Mouse (Mus musculus) midbrain, embryonic 13.5 days (tissue): ENCODE measurements around the gene Cnnm3. TPM values are rescaled to one million over a fixed set of nuclear protein-coding genes. Genes with fewer than 3 reads are reported as not detected.
"Not testable (repeated sequence)": the region's sequence is repeated elsewhere in the genome, so short reads cannot be mapped to it uniquely, and the experiment has no call there.

Experiments
- ATAC-seq: fragments of 200-750 bp; cut with Nextera tagmentation; 2 replicates; pipeline ENCODE4 v1.8.0; 2017; ENCODE audit warnings: mild to moderate bottlenecking, moderate TSS enrichment, moderate library complexity
- H3K27ac ChIP-seq: fragments of 300-500 bp; sonication (generic); 2 replicates; pipeline ENCODE4 v1.5.1; 2015; ENCODE audit warnings: inconsistent platforms, mild to moderate bottlenecking, moderate library complexity
- H3K27me3 ChIP-seq: fragments of 300-500 bp; sonication (generic); 2 replicates; pipeline ENCODE4 v1.6.1; 2015; ENCODE audit warnings: mild to moderate bottlenecking, inconsistent platforms
- H3K36me3 ChIP-seq: fragments of 300-500 bp; sonication (generic); 2 replicates; pipeline ENCODE4 v1.6.1; 2015; ENCODE audit warnings: mild to moderate bottlenecking, inconsistent platforms
- H3K4me1 ChIP-seq: fragments of 300-500 bp; sonication (generic); replicated peaks from 2 replicates; pipeline ENCODE4 v1.6.1; 2015; ENCODE audit warnings: inconsistent platforms
- H3K4me2 ChIP-seq: fragments of 300-500 bp; sonication (generic); replicated peaks from 2 replicates; pipeline ENCODE4 v1.6.1; 2015; ENCODE audit warnings: moderate library complexity, mild to moderate bottlenecking, inconsistent platforms
- H3K4me3 ChIP-seq: fragments of 300-500 bp; sonication (generic); replicated peaks from 2 replicates; pipeline ENCODE4 v1.5.1; 2015; ENCODE audit warnings: mild to moderate bottlenecking, inconsistent platforms
- H3K9ac ChIP-seq: fragments of 300-500 bp; sonication (generic); replicated peaks from 2 replicates; pipeline ENCODE4 v1.6.1; 2015; ENCODE audit warnings: mild to moderate bottlenecking, inconsistent platforms
- H3K9me3 ChIP-seq: fragments of 300-500 bp; sonication (generic); 2 replicates; pipeline ENCODE4 v1.6.1; 2016; ENCODE audit warnings: mild to moderate bottlenecking, inconsistent platforms
- WGBS: fragments of 180-500 bp; shearing (Covaris S2); methylation state at CpG from one replicate; pipeline ENCODE4 v1.1.7; 2015; 5-methylcytosine and 5-hydroxymethylcytosine counted together
- polyA plus RNA-seq: library from polyadenylated mRNA; unstranded; fragments of >200 nt; fragmentation: Nextera tagmentation; extraction: Ambion mirVana; gene quantifications from 2 replicates; pipeline ENCODE4 v1.2.1, GENCODE M21; 2015

Gene Cnnm3
- polyA plus RNA-seq, 1 experiment from 2014 or later, result 4.8 TPM

GRCm38 (mm10) chr1:36529274-36529673 is 17.6 kb downstream of the Cnnm3 start:
- H3K9me3 ChIP-seq, result no peaks in the 10 kb centered on the region
- 97% methylated on average over 4 of the region's 4 CpGs for WGBS
- no peak overlapping the region for H3K4me3 ChIP-seq
- peaks cover 17% of the 10 kb centered on the region for H3K4me1 ChIP-seq
- no peak overlapping the region for H3K27ac ChIP-seq
- H3K9ac ChIP-seq, result no peak overlapping the region
- ATAC-seq, result no peak
- H3K4me2 ChIP-seq, result no peak overlapping the region
- no peaks in the 10 kb centered on the region for H3K27me3 ChIP-seq
- H3K36me3 ChIP-seq, result peaks cover 24% of the 10 kb centered on the region

- no peak for ATAC-seq
- no peak overlapping the region for H3K4me3 ChIP-seq
- no peaks in the 10 kb centered on the region for H3K9me3 ChIP-seq
- H3K9ac ChIP-seq, result no peak overlapping the region
- no peak overlapping the region for H3K4me2 ChIP-seq
- 92% methylated on average over 4 of the region's 4 CpGs for WGBS
- H3K36me3 ChIP-seq, result peaks cover 18% of the 10 kb centered on the region
- no peak overlapping the region for H3K27ac ChIP-seq
- peaks cover 17% of the 10 kb centered on the region for H3K4me1 ChIP-seq
- H3K27me3 ChIP-seq, result no peaks in the 10 kb centered on the region
These were observed 18.2 kb downstream of the Cnnm3 start for GRCm38 (mm10) chr1:36529875-36530274.

DNA sequence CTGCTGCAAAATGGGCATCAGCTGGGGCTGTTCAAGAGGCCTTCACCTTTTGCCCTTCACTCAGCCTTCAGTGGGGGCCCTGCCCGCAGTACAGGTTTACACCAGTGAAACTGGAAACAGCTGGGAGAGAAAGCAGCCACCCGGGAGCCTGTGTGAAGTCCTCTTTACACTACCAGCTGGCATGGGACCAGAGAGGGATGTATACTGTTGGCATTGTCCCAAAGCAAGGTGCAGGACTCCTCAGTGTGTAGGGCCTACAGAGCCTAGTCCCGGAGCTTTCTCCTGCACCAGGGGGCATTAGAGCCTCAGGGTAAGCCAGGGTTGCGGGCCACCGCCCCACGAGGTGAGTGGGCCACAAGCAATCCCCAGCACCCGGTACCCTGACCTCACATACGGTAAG is 18.8 kb downstream of the Cnnm3 start:
- Histone ChIP-seq H3K4me2 (no peak overlapping the region), H3K27ac (no peak overlapping the region), H3K36me3 (peaks cover 12% of the 10 kb centered on the region), H3K4me1 (peaks cover 17% of the 10 kb centered on the region), H3K9ac (no peak overlapping the region), H3K4me3 (no peak overlapping the region), H3K27me3 (no peaks in the 10 kb centered on the region), H3K9me3 (no peaks in the 10 kb centered on the region)
- no peak for ATAC-seq
- WGBS, result 86% methylated on average over 8 of the region's 8 CpGs

GRCm38 (mm10) chr1:36530962-36531361 is 19.3 kb downstream of the Cnnm3 start:
- H3K36me3 ChIP-seq, result peaks cover 7% of the 10 kb centered on the region
- 92% methylated on average over 7 of the region's 7 CpGs for WGBS
- H3K9me3 ChIP-seq, result no peaks in the 10 kb centered on the region
- ATAC-seq, result no peak
- H3K27me3 ChIP-seq, result no peaks in the 10 kb centered on the region
- H3K4me3 ChIP-seq, result no peak overlapping the region
- peaks cover 17% of the 10 kb centered on the region for H3K4me1 ChIP-seq
- no peak overlapping the region for H3K9ac ChIP-seq
- H3K4me2 ChIP-seq, result no peak overlapping the region
- no peak overlapping the region for H3K27ac ChIP-seq

- Histone ChIP-seq H3K36me3 (peaks cover 3% of the 10 kb centered on the region; the same call in 1 of the 2 replicates), H3K9ac (no peak overlapping the region), H3K4me3 (no peak overlapping the region), H3K4me1 (peaks cover 17% of the 10 kb centered on the region), H3K4me2 (no peak overlapping the region), H3K27me3 (no peaks in the 10 kb centered on the region), H3K9me3 (no peaks in the 10 kb centered on the region), H3K27ac (no peak overlapping the region)
- no peak for ATAC-seq
- WGBS, result 94% methylated on average over 12 of the region's 12 CpGs
These were observed 19.8 kb downstream of the Cnnm3 start for GRCm38 (mm10) chr1:36531461-36531860.

DNA sequence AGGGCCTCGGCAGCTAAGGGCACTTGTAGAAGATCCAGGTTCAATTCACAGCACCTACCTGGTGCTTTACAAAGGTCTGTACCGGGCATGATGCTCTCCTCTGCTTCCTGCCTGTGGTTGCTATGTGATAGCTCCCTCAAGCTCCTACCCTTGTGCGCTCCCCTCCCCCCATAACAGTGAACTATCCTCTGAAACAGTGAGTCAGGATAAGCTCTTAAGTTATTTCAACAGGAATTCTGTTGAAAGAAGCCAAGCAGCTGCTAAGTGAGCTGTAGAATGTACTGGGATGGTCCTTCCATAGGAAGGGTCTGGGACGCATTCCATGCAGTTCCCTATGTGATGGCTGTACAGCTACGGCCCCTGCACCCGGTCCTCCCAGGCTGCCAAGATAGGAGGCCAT is 21.9 kb downstream of the Cnnm3 start:
- no peak for ATAC-seq
- 83% methylated on average over 6 of the region's 6 CpGs for WGBS

DNA sequence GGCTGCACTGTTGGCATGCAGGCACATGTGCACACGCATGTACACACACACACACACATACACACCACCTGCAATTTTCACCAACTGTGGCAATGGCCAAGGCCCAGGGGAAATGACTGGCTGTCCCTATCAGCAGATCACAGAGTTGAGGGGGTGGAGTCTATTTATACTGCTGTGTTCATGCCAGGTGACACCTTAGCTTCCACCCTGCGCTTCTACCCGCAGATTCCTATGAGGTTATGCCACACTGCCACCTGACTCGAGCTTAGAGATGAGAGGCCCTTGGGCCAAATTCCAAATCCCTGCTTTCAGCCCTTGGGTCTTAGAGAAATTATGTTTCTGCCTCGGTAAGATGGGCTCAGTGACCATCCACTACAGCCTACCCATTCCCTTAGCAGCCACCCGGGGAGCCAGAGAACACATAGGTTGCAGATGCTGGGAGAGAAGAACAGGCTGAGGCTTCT is 23.0 kb downstream of the Cnnm3 start:
- ATAC-seq, result no peak
- Histone ChIP-seq H3K9me3 (no peaks in the 10 kb centered on the region), H3K27ac (no peak overlapping the region), H3K36me3 (peaks cover 15% of the 10 kb centered on the region), H3K4me1 (0 out of 2 replicates have a peak, but pooled peaks cover 7% of the 10 kb centered on the region), H3K4me3 (no peak overlapping the region), H3K4me2 (no peak overlapping the region), H3K27me3 (no peaks in the 10 kb centered on the region), H3K9ac (no peak overlapping the region)
- WGBS, result 89% methylated on average over 6 of the region's 6 CpGs

More for the DNA sequence above, 21.9 kb downstream of the Cnnm3 start:
- Histone ChIP-seq H3K9ac (no peak overlapping the region), H3K27ac (no peak overlapping the region), H3K4me3 (no peak overlapping the region), H3K4me1 (peaks cover 8% of the 10 kb centered on the region; the same call in 1 of the 2 replicates), H3K4me2 (no peak overlapping the region), H3K27me3 (no peaks in the 10 kb centered on the region), H3K9me3 (no peaks in the 10 kb centered on the region), H3K36me3 (peaks cover 8% of the 10 kb centered on the region; the same call in 1 of the 2 replicates)

- peaks cover 20% of the 10 kb centered on the region for H3K36me3 ChIP-seq
- H3K27ac ChIP-seq, result no peak overlapping the region
- H3K9me3 ChIP-seq, result no peaks in the 10 kb centered on the region
- H3K4me2 ChIP-seq, result no peak overlapping the region
- WGBS, result 90% methylated on average over 11 of the region's 11 CpGs
- H3K27me3 ChIP-seq, result no peaks in the 10 kb centered on the region
- no peak overlapping the region for H3K4me3 ChIP-seq
- H3K9ac ChIP-seq, result no peak overlapping the region
- 0 out of 2 replicates have a peak, but pooled peaks cover 4% of the 10 kb centered on the region for H3K4me1 ChIP-seq
- ATAC-seq, result no peak
These were observed 24.1 kb downstream of the Cnnm3 start for GRCm38 (mm10) chr1:36535477-36536396.

DNA sequence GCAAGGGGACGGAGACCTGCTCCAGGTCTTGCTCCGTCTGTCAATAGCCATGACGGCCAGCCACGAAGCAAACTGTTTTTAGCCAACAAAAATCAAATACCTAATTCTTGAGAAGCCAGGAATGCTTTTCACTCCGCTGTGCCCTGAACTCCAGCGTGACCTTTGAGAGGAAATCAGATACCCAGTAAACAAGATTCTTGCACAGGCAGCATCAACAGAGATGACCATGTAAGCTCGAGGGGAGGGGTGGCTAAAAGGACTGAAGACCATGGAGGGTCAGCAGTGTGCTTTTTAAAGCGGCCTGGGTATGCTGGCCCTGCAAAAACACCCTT is 24.7 kb downstream of the Cnnm3 start:
- no peaks in the 10 kb centered on the region for H3K9me3 ChIP-seq
- 0 out of 2 replicates have a peak, but pooled peaks cover 4% of the 10 kb centered on the region for H3K4me1 ChIP-seq
- H3K9ac ChIP-seq, result no peak overlapping the region
- ATAC-seq, result no peak
- peaks cover 23% of the 10 kb centered on the region for H3K36me3 ChIP-seq
- H3K4me3 ChIP-seq, result no peak overlapping the region
- no peaks in the 10 kb centered on the region for H3K27me3 ChIP-seq
- no peak overlapping the region for H3K27ac ChIP-seq
- WGBS, result 84% methylated on average over 8 of the region's 8 CpGs
- no peak overlapping the region for H3K4me2 ChIP-seq

- not testable (repeated sequence) for H3K4me2 ChIP-seq, H3K27ac ChIP-seq, H3K9ac ChIP-seq, H3K4me3 ChIP-seq, ATAC-seq, H3K27me3 ChIP-seq, H3K9me3 ChIP-seq, H3K4me1 ChIP-seq
- WGBS, result 95% methylated on average over 9 of the region's 9 CpGs
- H3K36me3 ChIP-seq, result peaks cover 27% of the 10 kb centered on the region
These were observed 25.1 kb downstream of the Cnnm3 start, which contains the start of gene Ankrd23 for GRCm38 (mm10) chr1:36536783-36537182. Gene Ankrd23 (minus strand): TSS chr1:36536883.

- H3K4me3 ChIP-seq, result no peak overlapping the region
- H3K4me1 ChIP-seq, result peaks cover 4% of the 10 kb centered on the region; the same call in 1 of the 2 replicates
- no peaks in the 10 kb centered on the region for H3K27me3 ChIP-seq
- H3K9me3 ChIP-seq, result no peaks in the 10 kb centered on the region
- no peak for ATAC-seq
- no peak overlapping the region for H3K4me2 ChIP-seq
- H3K27ac ChIP-seq, result no peak overlapping the region
- H3K36me3 ChIP-seq, result peaks cover 37% of the 10 kb centered on the region
- no peak overlapping the region for H3K9ac ChIP-seq
- 80% methylated on average over 4 of the region's 4 CpGs for WGBS
These were observed 27.1 kb downstream of the Cnnm3 start for GRCm38 (mm10) chr1:36538727-36539126.

GRCm38 (mm10) chr1:36539186-36539585 is 27.5 kb downstream of the Cnnm3 start, which contains the start of gene Gm42417:
Gene Gm42417 (minus strand): TSS chr1:36539429.
- H3K9ac ChIP-seq, result peak within 1 kb of the TSS; percentile 10; the same call in 1 of the 2 replicates
- 71% methylated on average over 9 of the region's 9 CpGs for WGBS
- H3K4me3 ChIP-seq, result no peak within 1 kb of the TSS
- H3K36me3 ChIP-seq, result peaks cover 37% of the 10 kb centered on the region
- no peak within 1 kb of the TSS for H3K27ac ChIP-seq
- H3K4me1 ChIP-seq, result peaks cover 4% of the 10 kb centered on the region; the same call in 1 of the 2 replicates
- no peak for ATAC-seq
- H3K27me3 ChIP-seq, result no peaks in the 10 kb centered on the region
- no peaks in the 10 kb centered on the region for H3K9me3 ChIP-seq
- no peak within 1 kb of the TSS for H3K4me2 ChIP-seq
